Mouse (Mus musculus): ENCODE measurements around the gene Cog5.

The Cog5 gene

DNA sequence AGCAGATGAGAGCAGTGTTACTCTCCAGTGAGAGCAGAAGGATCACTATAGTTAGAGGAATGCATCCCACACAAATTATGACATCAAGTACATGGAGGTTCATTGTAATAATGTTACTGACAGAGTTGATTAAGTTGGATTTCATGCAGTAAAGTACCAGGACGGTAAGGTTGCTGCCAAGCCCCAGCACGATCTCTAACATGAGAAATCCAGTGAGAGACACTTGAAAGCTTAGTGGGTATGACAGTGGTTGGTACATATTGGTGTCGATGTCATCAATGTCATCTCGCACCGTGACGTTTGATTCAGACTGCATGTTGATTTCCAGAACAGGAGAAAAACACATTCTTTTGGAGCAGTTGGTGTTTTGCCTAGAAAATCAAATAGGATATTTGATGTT lies 55.0 kb downstream of the Cog5 start:
- no peak for DNase-seq (ENCODE audit: low read depth, low spot score)

DNA sequence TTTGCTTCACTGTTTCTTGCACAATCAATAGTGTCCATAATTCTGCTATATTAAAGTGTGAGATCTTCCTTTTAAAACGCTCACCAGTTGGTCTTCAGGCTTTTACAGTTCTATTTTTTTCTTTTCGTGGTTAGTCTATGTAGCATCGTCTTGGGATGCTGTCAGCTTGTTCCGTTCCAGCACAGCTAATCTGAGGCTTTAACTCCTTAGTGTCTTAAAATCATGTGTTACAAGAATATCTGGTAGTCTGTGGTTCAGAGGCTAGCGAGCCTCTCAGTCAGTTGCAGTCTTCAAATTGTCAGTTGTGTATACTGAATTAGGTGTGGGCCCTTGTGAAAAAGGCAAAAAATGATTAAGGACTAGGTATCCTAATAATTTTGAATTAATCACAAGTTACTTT lies 57.6 kb downstream of the Cog5 start:
- no peak for DNase-seq (ENCODE audit: low read depth, low spot score)

- DNase-seq (ENCODE audit: low read depth, low spot score), result no peak
Measured at GRCm38 (mm10) chr12:31712727-31713126, 58.1 kb downstream of the Cog5 start.

- no peak for DNase-seq (ENCODE audit: low read depth, low spot score)
Measured at GRCm38 (mm10) chr12:31713600-31713999, 58.9 kb downstream of the Cog5 start, which contains the start of gene Gpr22. Gene Gpr22 (minus strand): TSS chr12:31713947.

DNA sequence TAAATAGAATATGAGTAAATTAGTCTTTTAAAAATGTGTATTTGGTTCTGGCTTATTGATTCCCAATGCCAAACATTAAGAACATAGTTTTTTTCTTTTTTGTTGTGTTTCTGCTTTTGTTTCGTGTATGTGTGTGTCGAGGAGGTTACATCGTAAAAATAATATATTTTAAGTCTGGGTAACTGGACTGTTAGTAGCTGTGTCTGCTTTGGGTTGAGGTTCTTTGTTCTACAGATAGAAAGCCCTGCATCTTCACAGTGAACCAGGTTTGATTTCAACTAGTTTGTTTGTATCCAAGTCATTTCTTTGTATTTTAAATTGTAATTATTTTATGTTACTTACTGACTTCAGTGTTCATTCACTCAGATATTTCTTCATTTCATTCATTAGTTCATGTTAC lies 59.4 kb downstream of the Cog5 start:
- no peak for DNase-seq (ENCODE audit: low read depth, low spot score)

GRCm38 (mm10) chr12:31719586-31720275 lies 65.1 kb downstream of the Cog5 start:
- DNase-seq (ENCODE audit: low read depth, low spot score), result no peak

GRCm38 (mm10) chr12:31724576-31724975 lies 69.9 kb downstream of the Cog5 start:
- DNase-seq (ENCODE audit: low read depth, low spot score), result no peak

DNA sequence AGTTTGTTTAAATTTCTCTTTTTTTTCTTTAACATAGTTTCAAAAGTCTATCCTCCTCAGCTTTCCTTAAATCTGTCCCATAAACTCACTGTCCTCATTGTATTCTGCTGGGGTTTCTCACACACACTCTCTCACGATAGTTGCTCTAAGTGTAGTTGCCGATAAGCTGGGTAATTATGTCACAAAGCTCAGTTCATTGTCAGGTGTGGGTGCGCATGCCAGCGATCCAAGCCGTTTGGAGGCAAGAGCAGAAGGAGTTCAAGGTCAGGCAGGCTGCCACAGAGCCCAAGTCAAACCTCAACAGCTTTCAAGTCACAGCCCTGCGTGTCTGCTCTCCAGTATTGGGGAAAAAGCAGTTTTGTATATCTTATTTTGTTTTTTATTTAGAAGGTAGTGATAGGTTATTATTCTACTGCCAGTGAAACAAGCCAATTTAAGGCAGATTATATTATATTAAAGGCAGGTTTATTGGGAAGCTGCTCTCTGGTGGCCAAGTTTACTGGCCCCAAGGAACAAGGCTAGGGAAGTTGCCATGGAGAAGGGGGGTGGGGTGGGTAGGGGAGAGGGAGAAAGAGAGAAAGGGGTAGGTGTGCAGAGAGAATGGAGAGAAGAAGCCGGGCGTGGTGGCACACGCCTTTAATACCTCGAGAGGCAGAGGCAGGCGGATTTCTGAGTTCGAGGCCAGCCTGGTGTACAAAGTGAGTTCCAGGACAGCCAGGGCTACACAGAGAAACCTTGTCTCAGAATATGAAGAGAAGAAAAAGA lies 71.0 kb downstream of the Cog5 start:
- no peak for DNase-seq (ENCODE audit: low read depth, low spot score)

DNA sequence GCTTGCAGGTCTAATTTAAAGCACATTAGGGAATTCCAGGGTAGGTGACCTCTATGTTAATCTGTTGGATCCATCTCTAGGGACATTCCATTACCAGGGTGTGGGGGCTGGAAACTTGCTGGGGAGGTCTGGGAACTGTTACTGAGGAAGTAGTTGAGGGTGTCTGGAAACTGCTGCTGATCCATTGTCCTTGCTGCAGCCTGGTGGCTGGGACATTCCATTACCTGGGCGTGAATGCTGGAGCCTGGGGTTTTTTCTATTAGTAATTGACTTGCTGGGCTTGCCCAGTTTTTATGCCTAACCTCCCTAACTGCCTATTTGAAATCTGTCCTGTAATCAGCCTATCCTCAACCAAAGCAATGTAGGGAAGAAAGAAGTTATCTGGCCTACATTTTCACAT lies 72.0 kb downstream of the Cog5 start:
- DNase-seq (ENCODE audit: low read depth, low spot score), result no peak

DNA sequence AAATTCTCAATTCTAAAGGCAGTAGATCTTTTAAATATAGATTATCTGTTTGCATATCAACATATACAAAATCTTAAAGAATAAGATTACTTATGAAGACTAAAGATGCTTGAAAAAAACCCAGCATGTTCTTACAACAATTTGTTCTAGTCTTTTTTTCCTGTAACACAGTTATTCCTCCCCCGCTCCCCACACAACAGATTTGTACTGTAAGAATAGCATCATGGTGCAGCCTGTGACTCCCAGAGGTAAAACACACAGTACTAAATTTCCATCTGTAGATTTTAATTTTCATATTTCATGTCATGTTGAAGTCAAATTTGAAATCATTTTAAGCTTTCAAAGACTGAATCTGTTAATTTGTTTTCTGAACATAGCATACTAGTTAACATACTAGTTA lies 75.5 kb downstream of the Cog5 start:
- DNase-seq (ENCODE audit: low read depth, low spot score), result no peak

DNA sequence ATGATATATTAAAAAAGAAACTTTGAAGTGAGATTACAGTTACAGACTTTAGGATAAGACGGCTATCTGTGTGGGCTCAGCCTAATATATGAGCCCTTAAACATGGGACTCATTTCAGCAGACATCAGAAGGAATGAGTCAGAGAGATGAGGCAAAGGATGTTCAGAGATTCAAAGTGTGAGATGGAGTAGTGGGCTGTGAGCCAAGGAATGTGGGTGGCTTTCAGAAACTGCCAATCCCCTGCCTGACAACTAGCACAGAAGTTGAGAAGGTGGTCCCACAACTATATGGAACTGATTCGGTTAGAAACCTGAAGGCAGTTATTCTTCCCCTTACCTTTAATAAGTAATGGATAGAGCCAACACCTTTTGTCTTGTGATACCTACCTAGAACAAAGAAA lies 79.9 kb downstream of the Cog5 start:
- DNase-seq (ENCODE audit: low read depth, low spot score), result no peak

GRCm38 (mm10) chr12:31747301-31747700 lies 92.6 kb downstream of the Cog5 start:
- DNase-seq (ENCODE audit: low read depth, low spot score), result no peak

DNA sequence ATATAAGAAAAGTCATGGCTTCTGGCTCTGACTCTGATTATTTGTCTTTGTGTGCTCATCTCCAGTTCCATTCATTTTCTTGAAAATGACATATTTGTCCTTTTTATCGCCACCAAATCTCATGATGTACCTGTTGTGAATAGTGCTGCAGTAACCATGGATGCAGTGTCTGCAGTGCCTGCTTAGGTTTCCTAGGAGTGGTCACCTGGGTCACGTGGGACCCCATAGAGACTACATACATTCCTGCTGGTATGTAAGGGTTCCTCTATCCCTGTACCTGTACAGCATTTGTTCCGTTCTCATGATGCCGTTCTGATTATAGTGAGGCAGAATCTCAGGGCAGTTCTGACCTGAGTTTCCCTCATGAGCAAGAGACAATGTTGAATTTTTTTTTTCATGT lies 95.2 kb downstream of the Cog5 start:
- DNase-seq (ENCODE audit: low read depth, low spot score), result no peak

GRCm38 (mm10) chr12:31754465-31754864 lies 99.8 kb downstream of the Cog5 start:
- no peak for DNase-seq (ENCODE audit: low read depth, low spot score)

- no peak for DNase-seq (ENCODE audit: low read depth, low spot score)
Measured at GRCm38 (mm10) chr12:31755885-31756755, 101.5 kb downstream of the Cog5 start.

- DNase-seq (ENCODE audit: low read depth, low spot score), result no peak
Measured at GRCm38 (mm10) chr12:31773612-31774011, 118.9 kb downstream of the Cog5 start.

DNA sequence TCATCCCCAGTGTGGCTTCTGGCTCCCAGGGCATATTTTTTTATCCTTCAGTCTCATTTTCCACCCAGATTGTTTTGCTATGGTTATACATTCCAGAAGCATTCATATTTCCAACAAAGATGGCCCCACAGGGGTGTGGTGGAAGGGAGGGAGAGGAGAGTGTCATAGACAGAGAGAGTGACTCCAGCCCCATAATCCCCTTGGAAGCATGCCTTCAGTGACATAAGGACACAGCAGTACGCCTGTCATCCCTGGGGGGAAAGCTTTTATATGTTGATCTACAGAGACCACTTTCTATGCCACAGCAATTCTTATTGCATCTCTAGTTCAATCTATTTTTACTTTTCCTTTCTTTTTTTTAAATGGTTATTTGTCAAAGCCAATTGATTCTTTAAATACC lies 129.6 kb downstream of the Cog5 start:
- DNase-seq (ENCODE audit: low read depth, low spot score), result no peak

DNA sequence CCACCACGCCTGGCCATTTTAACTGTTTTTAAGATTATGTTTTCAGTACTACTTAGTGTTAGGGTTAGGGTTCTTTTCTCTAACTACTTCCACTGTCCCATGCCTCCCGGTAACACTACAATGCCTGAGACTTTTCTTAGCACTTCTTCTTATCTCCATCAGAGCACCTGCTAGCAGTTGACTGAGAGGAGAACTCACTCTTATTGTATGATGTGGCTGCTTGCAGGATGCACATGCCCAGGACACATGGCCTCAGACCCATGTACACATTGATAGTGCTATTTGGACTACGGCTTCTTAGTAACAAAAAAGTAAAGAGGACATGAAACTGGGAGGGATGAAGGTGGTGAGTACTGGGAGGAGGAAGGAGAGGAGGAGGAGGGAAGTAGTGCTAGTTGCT lies 133.9 kb downstream of the Cog5 start:
- DNase-seq (ENCODE audit: low read depth, low spot score), result no peak

DNA sequence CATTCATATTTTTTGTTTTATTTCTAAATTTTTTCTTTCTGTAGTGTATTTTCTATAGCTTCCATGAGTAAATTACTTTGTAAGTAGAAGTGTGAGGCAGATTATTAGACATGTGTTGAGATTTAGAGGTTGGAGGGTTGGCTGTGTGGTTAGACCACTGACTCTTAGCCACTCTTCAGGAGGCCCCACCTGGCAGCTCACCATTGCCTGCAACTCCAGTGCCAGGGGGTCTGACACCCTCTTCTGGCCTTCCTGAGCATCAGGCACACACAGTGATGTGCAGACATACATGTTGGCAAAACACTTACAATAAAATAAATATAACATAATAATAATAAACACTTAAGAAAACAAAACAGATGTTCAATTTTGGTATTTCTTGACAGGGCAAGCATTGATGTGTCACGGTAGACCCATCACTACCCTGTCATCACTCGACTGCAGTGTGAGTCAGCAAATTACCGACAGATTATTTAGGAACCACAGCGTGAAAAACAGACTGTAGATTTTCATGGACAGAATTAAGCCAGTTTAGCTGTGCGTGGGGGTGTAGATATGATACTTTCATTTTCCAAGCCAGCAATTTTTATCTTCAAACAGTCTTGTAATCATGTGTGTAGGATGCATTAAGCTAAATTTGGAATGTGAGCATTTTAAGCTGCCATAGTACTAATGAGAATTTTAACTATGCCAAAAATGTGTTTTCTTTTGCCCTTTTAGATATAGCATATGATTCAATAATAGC lies 151.9 kb downstream of the Cog5 start:
- DNase-seq (ENCODE audit: low read depth, low spot score), result peak; percentile 46

DNA sequence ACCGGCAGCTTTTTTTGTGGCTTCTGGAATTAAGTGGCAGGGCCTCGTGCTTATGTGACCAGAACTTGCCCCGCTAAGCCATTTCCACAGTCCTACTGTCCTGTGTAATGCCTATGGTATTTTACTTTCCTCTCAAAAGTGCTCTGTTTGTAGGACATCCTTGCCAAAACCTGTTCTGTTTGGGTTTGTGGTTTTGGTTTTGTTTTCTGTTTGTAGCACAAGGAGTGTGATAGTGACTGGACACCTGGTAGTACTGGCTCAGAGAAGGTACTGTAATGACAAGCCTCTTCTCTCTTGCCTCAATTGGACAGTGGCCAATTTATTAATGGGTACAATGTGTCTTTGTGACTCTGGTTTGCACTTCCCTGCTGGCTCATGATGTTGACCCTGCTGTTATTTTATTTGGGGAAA lies 163.4 kb downstream of the Cog5 start:
- DNase-seq (ENCODE audit: low read depth, low spot score), result no peak

GRCm38 (mm10) chr12:31819096-31819495 lies 164.4 kb downstream of the Cog5 start:
- DNase-seq (ENCODE audit: low read depth, low spot score), result no peak

GRCm38 (mm10) chr12:31819520-31819919 lies 164.9 kb downstream of the Cog5 start:
- DNase-seq (ENCODE audit: low read depth, low spot score), result no peak

All from c-Kit-negative CD71-positive TER-119-positive erythroid progenitor cells, embryonic 14.5 days (primary cell).